Mouse (Mus musculus) layer of hippocampus, adult 11-12 months (tissue): Measurements from ENCODE around the gene Gabpb2.
A peak's percentile ranks its signal among the peaks of the same experiment; 100 is the strongest.

Source experiments
- DNase-seq: peaks from one replicate; pipeline ENCODE4 v3.0.0; 2022; ENCODE audit warnings: low spot score

Gene Gabpb2

GRCm38 (mm10) chr3:95194721-95195135, 23.0 kb downstream of the Gabpb2 start:
- DNase-seq = no peak

GRCm38 (mm10) chr3:95186888-95187287, 30.8 kb downstream of the Gabpb2 start:
- DNase-seq = no peak

GRCm38 (mm10) chr3:95186100-95186499, 31.6 kb downstream of the Gabpb2 start:
- DNase-seq = no peak

GRCm38 (mm10) chr3:95184796-95185577, 32.7 kb downstream of the Gabpb2 start:
- no peak for DNase-seq

- DNase-seq = no peak
These were observed 35.9 kb downstream of the Gabpb2 start for GRCm38 (mm10) chr3:95181841-95182240.

- DNase-seq = no peak
These were observed 37.8 kb downstream of the Gabpb2 start for GRCm38 (mm10) chr3:95179890-95180289.

- DNase-seq = no peak
These were observed 38.8 kb downstream of the Gabpb2 start for GRCm38 (mm10) chr3:95178948-95179347.

- no peak for DNase-seq
These were observed 40.1 kb downstream of the Gabpb2 start for GRCm38 (mm10) chr3:95177583-95177982.

GRCm38 (mm10) chr3:95176500-95176899, 41.2 kb downstream of the Gabpb2 start:
- no peak for DNase-seq

- DNase-seq = peak; percentile 81
These were observed 43.6 kb downstream of the Gabpb2 start for GRCm38 (mm10) chr3:95174011-95174592.

GRCm38 (mm10) chr3:95173256-95173949, 44.3 kb downstream of the Gabpb2 start:
- no peak for DNase-seq

- no peak for DNase-seq
These were observed 45.0 kb downstream of the Gabpb2 start for GRCm38 (mm10) chr3:95172526-95173255.

- no peak for DNase-seq
These were observed 46.6 kb downstream of the Gabpb2 start for GRCm38 (mm10) chr3:95171105-95171504.

GRCm38 (mm10) chr3:95169996-95170395, 47.7 kb downstream of the Gabpb2 start:
- DNase-seq = no peak

GRCm38 (mm10) chr3:95164840-95165239, 52.9 kb downstream of the Gabpb2 start:
- DNase-seq = no peak

GRCm38 (mm10) chr3:95164256-95164550, 53.5 kb downstream of the Gabpb2 start:
- DNase-seq = no peak

- DNase-seq = no peak
These were observed 54.1 kb downstream of the Gabpb2 start for GRCm38 (mm10) chr3:95163419-95164255.

- DNase-seq = no peak
These were observed 55.4 kb downstream of the Gabpb2 start for GRCm38 (mm10) chr3:95162345-95162628.

GRCm38 (mm10) chr3:95161618-95162344, 55.9 kb downstream of the Gabpb2 start:
- no peak for DNase-seq

- DNase-seq = no peak
These were observed 56.6 kb downstream of the Gabpb2 start for GRCm38 (mm10) chr3:95161041-95161551.
